ENCODE assay signal across 9 mouse cellular contexts in the genomic region with DNA sequence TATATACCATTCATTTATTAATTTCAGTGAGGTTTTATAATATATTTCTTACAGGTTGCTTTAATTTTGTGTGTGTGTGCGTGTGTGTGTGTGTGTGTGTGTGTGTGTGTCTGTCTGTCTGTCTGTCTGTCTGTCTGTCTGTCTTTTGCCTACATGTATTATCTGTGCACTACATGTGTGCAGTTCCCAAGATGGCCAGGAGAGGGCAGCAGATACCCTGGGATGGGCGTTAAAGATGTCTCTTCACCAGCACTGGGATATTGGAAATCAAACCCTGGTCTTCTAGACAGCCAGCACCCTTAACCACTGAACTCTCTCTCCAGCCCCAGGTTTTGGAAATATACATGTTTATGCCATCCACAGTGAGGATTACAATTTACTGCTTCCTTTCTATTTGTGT. TPM values are rescaled to one million over a fixed set of nuclear protein-coding genes. Genes with fewer than 3 reads are reported as not detected.
DNase-seq lines count a peak whose midpoint lies in the region; ATAC-seq and TF ChIP-seq lines count a peak whose summit lies in the region.
"Had no signal": no experiment of that assay in that cellular context is flagged by ENCODE, and none has a peak within 500 bp of the region (broad histone marks: within the 10 kb centered on the region; RNA-seq: fewer than 3 reads in every experiment).

No protein-coding gene starts in this region.

- H3K9ac ChIP-seq in forebrain, embryonic 15.5 days (replicated peaks) = no peak overlapping the region
- no peak overlapping the region for H3K9ac ChIP-seq in hindbrain, postnatal 0 days (replicated peaks; ENCODE audit: low read length)
- H3K9ac ChIP-seq: hindbrain, embryonic 15.5 days had no signal

- H3K4me1 ChIP-seq in forebrain, embryonic 10.5 days = no peaks in the 10 kb centered on the region
- no peaks in the 10 kb centered on the region for H3K4me1 ChIP-seq in forebrain, embryonic 15.5 days
- no peaks in the 10 kb centered on the region for H3K4me1 ChIP-seq in hindbrain, postnatal 0 days (ENCODE audit: insufficient read depth, low read length)
- H3K4me1 ChIP-seq: hindbrain, embryonic 15.5 days had no signal

- 32% methylated on average over 2 of the region's 2 CpGs for WGBS in forebrain, embryonic 10.5 days
- WGBS in forebrain, embryonic 15.5 days = 54% methylated on average over 2 of the region's 2 CpGs
- 35% methylated on average over 2 of the region's 2 CpGs for WGBS in hindbrain, postnatal 0 days

- no peaks in the 10 kb centered on the region for H3K36me3 ChIP-seq in forebrain, embryonic 10.5 days (replicated peaks)
- no peaks in the 10 kb centered on the region for H3K36me3 ChIP-seq in forebrain, embryonic 15.5 days
- H3K36me3 ChIP-seq in hindbrain, postnatal 0 days (ENCODE audit: insufficient read depth, low read length) = no peaks in the 10 kb centered on the region
- H3K36me3 ChIP-seq: hindbrain, embryonic 15.5 days had no signal

- no peak for ATAC-seq in forebrain, embryonic 15.5 days (replicated peaks)
- ATAC-seq in hindbrain, postnatal 0 days = no peak
- no peak for ATAC-seq in frontal cortex, adult (ENCODE audit: low TSS enrichment)

- no peaks in the 10 kb centered on the region for H3K27me3 ChIP-seq in forebrain, embryonic 10.5 days (ENCODE audit: poor library complexity, severe bottlenecking)
- no peaks in the 10 kb centered on the region for H3K27me3 ChIP-seq in forebrain, embryonic 15.5 days
- H3K27me3 ChIP-seq in hindbrain, postnatal 0 days (ENCODE audit: insufficient read depth, low read length) = no peaks in the 10 kb centered on the region
- H3K27me3 ChIP-seq: hindbrain, embryonic 15.5 days had no signal

- H3K9me3 ChIP-seq in forebrain, embryonic 10.5 days = 0 out of 2 replicates have a peak, but pooled peaks cover 3% of the 10 kb centered on the region
- H3K9me3 ChIP-seq in forebrain, embryonic 15.5 days = peaks cover 4% of the 10 kb centered on the region; the same call in 1 of the 2 replicates
- no peaks in the 10 kb centered on the region for H3K9me3 ChIP-seq in hindbrain, postnatal 0 days (ENCODE audit: low read length)
- H3K9me3 ChIP-seq: hindbrain, embryonic 15.5 days had no signal

- H3K4me2 ChIP-seq in forebrain, embryonic 15.5 days (replicated peaks) = no peak overlapping the region
- H3K4me2 ChIP-seq in hindbrain, postnatal 0 days (ENCODE audit: low read depth, low read length) = no peak overlapping the region
- H3K4me2 ChIP-seq: hindbrain, embryonic 15.5 days had no signal

- H3K4me3 ChIP-seq in forebrain, embryonic 10.5 days = no peak overlapping the region
- H3K4me3 ChIP-seq in forebrain, embryonic 15.5 days = no peak overlapping the region
- no peak overlapping the region for H3K4me3 ChIP-seq in hindbrain, postnatal 0 days (ENCODE audit: low read length)
- H3K4me3 ChIP-seq: hindbrain, embryonic 15.5 days had no signal

- peak; percentile 84 for TF ChIP-seq CTCF in hindbrain, postnatal 0 days (IDR thresholded peaks at IDR 0.05; ENCODE audit: low read depth)

- intact Hi-C loops in left cerebral cortex, postnatal 4 days (cut with DNase I) = loop anchor here (10.0 kb wide), 1 partner anchor 145 kb away; no protein-coding TSS in a partner anchor
- intact Hi-C loops in left cerebral cortex, postnatal 36 days (cut with DNase I) = no loop called here

- DNase-seq in forebrain, embryonic 10.5 days (ENCODE audit: extremely low spot score, low spot score) = peak; percentile 67
- DNase-seq in left cerebral cortex, postnatal 4 days = peak; percentile 55
- no peak for DNase-seq in left cerebral cortex, postnatal 36 days (ENCODE audit: low spot score in 2 of 2)
- DNase-seq in R1 (ENCODE audit: low read depth, low spot score) = peak; percentile 80
- DNase-seq in hindbrain, postnatal 0 days (ENCODE audit: low spot score) = peak; percentile 64
- DNase-seq in naive thymus-derived CD4-positive, alpha-beta T cell, adult 2 months (ENCODE audit: low read depth) = peak; percentile 46

- no peak overlapping the region for H3K27ac ChIP-seq in forebrain, embryonic 10.5 days
- no peak overlapping the region for H3K27ac ChIP-seq in forebrain, embryonic 15.5 days (replicated peaks)
- H3K27ac ChIP-seq in hindbrain, postnatal 0 days = no peak overlapping the region
- H3K27ac ChIP-seq: hindbrain, embryonic 15.5 days had no signal

RNA-seq across cellular contexts. Expression of a gene that starts 16.5 kb away (rescaled TPM):
- 0.41 and 0.62 TPM in 2 replicates for polyA plus RNA-seq in forebrain, embryonic 10.5 days (2016; fragmentation: Nextera tagmentation; extraction: Ambion mirVana)
- 5.0 TPM in 2 replicates for polyA plus RNA-seq in forebrain, embryonic 15.5 days (2015; fragmentation: Nextera tagmentation; extraction: Ambion mirVana)
- 10 to 100 TPM; 59.3 to 62.8 TPM for total RNA-seq in left cerebral cortex, postnatal 4 days (2021)
- 100 to 1,000 TPM; 105 to 109 TPM for total RNA-seq in left cerebral cortex, postnatal 36 days (2021)
- 34.5 and 39.0 TPM in 2 replicates for total RNA-seq in hindbrain, postnatal 0 days (2014; rRNA removed)
- polyA plus RNA-seq in hindbrain, postnatal 0 days (2015; fragmentation: Nextera tagmentation; extraction: Ambion mirVana) = 5.3 and 5.6 TPM in 2 replicates

RNA-seq across cellular contexts. Expression of a gene that starts 26.4 kb away (rescaled TPM):
- not detected in 2 replicates for polyA plus RNA-seq in forebrain, embryonic 10.5 days (2016; fragmentation: Nextera tagmentation; extraction: Ambion mirVana)
- 0.19 and 0.23 TPM in 2 replicates for polyA plus RNA-seq in forebrain, embryonic 15.5 days (2015; fragmentation: Nextera tagmentation; extraction: Ambion mirVana)
- total RNA-seq in left cerebral cortex, postnatal 4 days (2021) = not detected
- not detected for total RNA-seq in left cerebral cortex, postnatal 36 days (2021)
- total RNA-seq in hindbrain, postnatal 0 days (2014; rRNA removed) = not detected in 2 replicates
- polyA plus RNA-seq in hindbrain, postnatal 0 days (2015; fragmentation: Nextera tagmentation; extraction: Ambion mirVana) = 0.15 and 0.29 TPM in 2 replicates

Comparison
In these comparisons a context has a peak if more than half of its experiments do, and no peak if none do; other contexts are left out.
1. DNase-seq: peak in forebrain, embryonic 10.5 days (single experiment), left cerebral cortex, postnatal 4 days (single experiment), R1 (single experiment), hindbrain, postnatal 0 days (single experiment) and naive thymus-derived CD4-positive, alpha-beta T cell, adult 2 months (single experiment); none in left cerebral cortex, postnatal 36 days (0 of 2).